Mouse (Mus musculus) MEL (cell line): Measurements from ENCODE around the gene Ercc6. TPM values are rescaled to one million over a fixed set of nuclear protein-coding genes. Genes with fewer than 3 reads are reported as not detected.

Source experiments
- DNase-seq: peaks from one replicate; pipeline ENCODE4 v3.0.0; 2011; ENCODE audit warnings: low read depth, low spot score
- H3K27ac ChIP-seq: 2 replicates; pipeline ENCODE4 v1.5.1; 2012; ENCODE audit warnings: low read depth, mild to moderate bottlenecking, control low read depth, low read length, moderate library complexity; ENCODE audit not compliant: control insufficient read depth
- H3K27me3 ChIP-seq, 2 experiments: fragments of 150-350 bp in 1 of 2; sonication (generic) in 1 of 2; 2 replicates each; pipeline ENCODE4 v1.6.1; 2012; ENCODE audit warnings: low read length in 2 of 2, mild to moderate bottlenecking in 2 of 2, improper control_type of control experiment in 1 of 2, moderate library complexity in 1 of 2; ENCODE audit not compliant: insufficient read depth in 2 of 2, control insufficient read depth in 1 of 2
- H3K36me3 ChIP-seq, 2 experiments: 2 replicates each; pipeline ENCODE4 v1.6.1; 2012 to 2014; ENCODE audit warnings: low read length in 2 of 2, improper control_type of control experiment in 1 of 2, inconsistent platforms in 1 of 2, mild to moderate bottlenecking in 1 of 2; ENCODE audit not compliant: insufficient read depth in 2 of 2, control insufficient read depth in 1 of 2
- H3K4me1 ChIP-seq, 2 experiments: fragments of 150-350 bp in 1 of 2; sonication (generic) in 1 of 2; 2 replicates each; pipeline ENCODE4 v1.6.1; 2012; ENCODE audit warnings: low read length in 2 of 2, improper control_type of control experiment in 1 of 2, mild to moderate bottlenecking in 1 of 2; ENCODE audit not compliant: insufficient read depth in 2 of 2, control insufficient read depth in 1 of 2
- H3K4me3 ChIP-seq, 2 experiments: fragments of 150-350 bp in 1 of 2; sonication (generic) in 1 of 2; 2 replicates each; pipeline ENCODE4 v1.5.1; 2012; ENCODE audit warnings: low read depth in 2 of 2, low read length in 2 of 2, mild to moderate bottlenecking in 2 of 2, moderate library complexity in 2 of 2, control low read depth in 1 of 2, improper control_type of control experiment in 1 of 2; ENCODE audit not compliant: control insufficient read depth in 1 of 2, insufficient read depth in 1 of 2
- H3K79me2 ChIP-seq: 2 replicates; pipeline ENCODE4 v1.6.1; 2012; ENCODE audit warnings: mild to moderate bottlenecking, low read length, moderate library complexity; ENCODE audit not compliant: control insufficient read depth, poor library complexity, insufficient read depth
- H3K9ac ChIP-seq: 2 replicates; pipeline ENCODE4 v1.6.1; 2012; ENCODE audit warnings: low read depth, mild to moderate bottlenecking, control low read depth, low read length, moderate library complexity; ENCODE audit not compliant: control insufficient read depth, poor library complexity, severe bottlenecking
- H3K9me3 ChIP-seq: fragments of 150-350 bp; sonication (generic); replicated peaks from 2 replicates; pipeline ENCODE4 v1.6.1; 2012; ENCODE audit warnings: mild to moderate bottlenecking, low read length, improper control_type of control experiment, moderate library complexity; ENCODE audit not compliant: insufficient read depth
- BHLHE40 ChIP-seq: IDR thresholded peaks from 2 replicates; pipeline ENCODE4 v1.6.1; 2012; ENCODE audit warnings: low read depth, mild to moderate bottlenecking, inconsistent platforms, low read length, improper control_type of control experiment, borderline replicate concordance
- CTCF ChIP-seq, 3 experiments: IDR thresholded peaks in 2 of 3; conservative IDR thresholded peaks in 1 of 3; 2 replicates each; pipeline ENCODE4 v1.5.1; 2011 to 2012; ENCODE audit warnings: low read length in 3 of 3, low read depth in 2 of 3, mild to moderate bottlenecking in 2 of 3, improper control_type of control experiment in 1 of 3, inconsistent platforms in 1 of 3, mixed read lengths in 1 of 3, moderate library complexity in 1 of 3; ENCODE audit not compliant: control insufficient read depth in 1 of 3, insufficient read depth in 1 of 3, poor library complexity in 1 of 3, severe bottlenecking in 1 of 3
- EP300 ChIP-seq, 2 experiments: IDR thresholded peaks; 2 replicates each; pipeline ENCODE4 v1.6.1; 2011; ENCODE audit warnings: improper control_type of control experiment in 2 of 2, low read length in 2 of 2, low read depth in 1 of 2, mild to moderate bottlenecking in 1 of 2
- ETS1 ChIP-seq: IDR thresholded peaks from 2 replicates; pipeline ENCODE4 v1.6.1; 2012; ENCODE audit warnings: low read depth, mild to moderate bottlenecking, inconsistent platforms, low read length, improper control_type of control experiment, moderate library complexity
- GABPA ChIP-seq: IDR thresholded peaks from 2 replicates; pipeline ENCODE4 v1.6.1; 2012; ENCODE audit warnings: low read depth, mild to moderate bottlenecking, inconsistent platforms, low read length, improper control_type of control experiment, moderate library complexity
- HCFC1 ChIP-seq: IDR thresholded peaks from 2 replicates; pipeline ENCODE4 v1.6.1; 2012; ENCODE audit warnings: low read depth, mild to moderate bottlenecking, inconsistent platforms, low read length, improper control_type of control experiment, moderate library complexity
- KAT2A ChIP-seq: conservative IDR thresholded peaks from 2 replicates; pipeline ENCODE4 v1.6.1; 2012; ENCODE audit warnings: low read depth, low read length, improper control_type of control experiment, inconsistent platforms
- MAX ChIP-seq: IDR thresholded peaks from 2 replicates; pipeline ENCODE4 v1.6.1; 2011; ENCODE audit warnings: low read length, improper control_type of control experiment
- MAZ ChIP-seq: IDR thresholded peaks from 2 replicates; pipeline ENCODE4 v1.6.1; 2012; ENCODE audit warnings: low read depth, mild to moderate bottlenecking, inconsistent platforms, low read length, improper control_type of control experiment
- MXI1 ChIP-seq: IDR thresholded peaks from 2 replicates; pipeline ENCODE4 v1.6.1; 2011; ENCODE audit warnings: mild to moderate bottlenecking, low read depth, low read length, improper control_type of control experiment
- POLR2A ChIP-seq, 2 experiments: IDR thresholded peaks; 2 replicates each; pipeline ENCODE4 v1.6.1; 2011 to 2012; ENCODE audit warnings: low read length in 2 of 2, mild to moderate bottlenecking in 2 of 2, control low read depth in 1 of 2, improper control_type of control experiment in 1 of 2, low read depth in 1 of 2, moderate library complexity in 1 of 2; ENCODE audit not compliant: control insufficient read depth in 1 of 2, insufficient read depth in 1 of 2, poor library complexity in 1 of 2
- POLR2AphosphoS5 ChIP-seq: IDR thresholded peaks from 2 replicates; pipeline ENCODE4 v1.6.1; 2012; ENCODE audit warnings: low read depth, borderline replicate concordance, mild to moderate bottlenecking, inconsistent platforms, low read length, moderate library complexity, mixed read lengths
- SMC3 ChIP-seq: IDR thresholded peaks from 2 replicates; pipeline ENCODE4 v1.6.1; 2011; ENCODE audit warnings: low read depth, low read length, improper control_type of control experiment
- UBTF ChIP-seq: IDR thresholded peaks from 2 replicates; pipeline ENCODE4 v1.6.1; 2012; ENCODE audit warnings: low read depth, mild to moderate bottlenecking, inconsistent platforms, low read length, improper control_type of control experiment, moderate library complexity, borderline replicate concordance; ENCODE audit not compliant: insufficient read depth
- USF2 ChIP-seq, 2 experiments: IDR thresholded peaks; 2 replicates each; pipeline ENCODE4 v1.6.1; 2011 to 2012; ENCODE audit warnings: improper control_type of control experiment in 2 of 2, low read length in 2 of 2, borderline replicate concordance in 1 of 2, inconsistent platforms in 1 of 2, low read depth in 1 of 2, mild to moderate bottlenecking in 1 of 2; ENCODE audit not compliant: insufficient read depth in 1 of 2
- ZMIZ1 ChIP-seq: IDR thresholded peaks from 2 replicates; pipeline ENCODE4 v1.6.1; 2012; ENCODE audit warnings: low read depth, mild to moderate bottlenecking, inconsistent platforms, low read length, improper control_type of control experiment, moderate library complexity
- ZNF384 ChIP-seq: IDR thresholded peaks from 2 replicates; pipeline ENCODE4 v1.6.1; 2012; ENCODE audit warnings: low read depth, mild to moderate bottlenecking, inconsistent platforms, low read length, improper control_type of control experiment
- polyA plus RNA-seq, 2 experiments: library from polyadenylated mRNA; stranded (reverse) in 1 of 2; unstranded in 1 of 2; fragments of >175 nt in 1 of 2; fragments of >200 nt in 1 of 2; gene quantifications; 2 replicates each; pipeline versions ENCODE4 v1.2.1 to v1.2.4; 2012; ENCODE audit warnings: low replicate concordance in 2 of 2, low read depth in 1 of 2; ENCODE audit not compliant: insufficient read length in 2 of 2, insufficient read depth in 1 of 2, missing spikeins in 1 of 2
- total RNA-seq: library from RNA; depleted of rRNA; stranded (reverse); fragments of 300-350 nt; gene quantifications from 2 replicates; pipeline ENCODE4 v1.2.3, GENCODE M21; 2012

Ercc6 gene
- total and polyA plus RNA-seq, 3 experiments, result 15.1 to 186 (median 15.4) TPM

- peak; percentile 35; the same call in 1 of the 2 replicates for TF ChIP-seq BHLHE40
- TF ChIP-seq ZMIZ1, result peak; percentile 41; the same call in 1 of the 2 replicates
- peak; percentile 67 for TF ChIP-seq MAZ
- no peak for TF ChIP-seq KAT2A
Measured at GRCm38 (mm10) chr14:32508105-32508835, 5.1 kb upstream of the Ercc6 start (continued).

DNA sequence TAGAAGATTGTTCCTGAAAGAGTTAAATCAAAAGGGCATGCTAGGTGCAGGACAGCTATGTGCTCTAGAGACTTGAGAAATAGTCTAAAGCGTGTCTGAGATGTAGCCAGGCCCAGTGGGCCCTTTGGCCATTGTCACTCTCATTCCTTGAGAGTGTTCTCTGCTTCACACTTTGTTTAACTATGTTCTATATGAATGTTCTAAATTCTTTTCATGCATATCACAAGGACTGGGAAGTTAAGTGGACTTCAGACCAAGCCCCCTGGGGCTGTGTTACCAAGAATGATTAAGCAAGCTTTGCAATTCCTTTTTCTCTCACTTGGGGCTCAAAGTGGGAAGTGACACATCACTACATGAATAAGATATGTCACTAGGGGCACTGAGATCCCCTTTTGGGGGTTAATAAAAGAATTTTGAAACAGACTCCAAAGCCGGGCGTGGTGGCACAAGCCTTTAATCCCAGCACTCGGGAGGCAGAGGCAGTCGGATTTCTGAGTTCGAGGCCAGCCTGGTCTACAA lies 3.8 kb upstream of the Ercc6 start:
- TF ChIP-seq SMC3, result no peak
- TF ChIP-seq MXI1, result no peak
- TF ChIP-seq POLR2AphosphoS5, result no peak
- TF ChIP-seq CTCF (IDR thresholded peaks at IDR 0.05 in 2 of 3, conservative IDR thresholded peaks at IDR 0.05 in 1 of 3; ENCODE audit: control insufficient read depth in 1 of 3, insufficient read depth in 1 of 3, low read depth in 2 of 3, low read length in 3 of 3, poor library complexity in 1 of 3, severe bottlenecking in 1 of 3), result peak in 2 of 3 experiments; percentile 16 to 18; a peak in 2 of 6 replicates
- peak; percentile 25; the same call in 1 of the 2 replicates for TF ChIP-seq ETS1
- TF ChIP-seq EP300 (IDR thresholded peaks at IDR 0.05; ENCODE audit: low read depth in 1 of 2, low read length in 2 of 2), result peak in 1 of 2 experiments; percentile 20; a peak in 1 of 4 replicates
- TF ChIP-seq ZMIZ1, result no peak
- TF ChIP-seq HCFC1, result no peak
- peaks cover 11% of the 10 kb centered on the region for H3K79me2 ChIP-seq
- peak overlapping the region; percentile 46 to 56; a peak in 3 of 4 replicates for H3K4me3 ChIP-seq
- peak overlapping the region; percentile 93 for H3K27ac ChIP-seq
- no peaks in the 10 kb centered on the region for H3K27me3 ChIP-seq
- peak; percentile 78 for DNase-seq
- H3K9ac ChIP-seq, result peak overlapping the region; percentile 64
- no peaks in the 10 kb centered on the region for H3K9me3 ChIP-seq
- H3K36me3 ChIP-seq, result peaks cover 0 to 28% of the 10 kb centered on the region in 2 experiments; a peak in 2 of 4 replicates
- peaks cover 12 to 40% of the 10 kb centered on the region in 2 experiments for H3K4me1 ChIP-seq

- peak overlapping the region; percentile 51 for H3K27ac ChIP-seq
Measured at GRCm38 (mm10) chr14:32512912-32513311, 409 bp upstream of the Ercc6 start.

More at GRCm38 (mm10) chr14:32512912-32513311, 409 bp upstream of the Ercc6 start:
- H3K27me3 ChIP-seq, result no peaks in the 10 kb centered on the region
- H3K36me3 ChIP-seq, result peaks cover 4 to 26% of the 10 kb centered on the region in 2 experiments; a peak in 3 of 4 replicates
- peak overlapping the region; percentile 39 to 79 for H3K4me3 ChIP-seq
- TF ChIP-seq GABPA (no peak), UBTF (no peak), USF2 (IDR thresholded peaks at IDR 0.05; ENCODE audit: borderline replicate concordance in 1 of 2, insufficient read depth in 1 of 2, low read depth in 1 of 2, low read length in 2 of 2) (no peak), SMC3 (no peak), POLR2A (IDR thresholded peaks at IDR 0.05; ENCODE audit: control insufficient read depth in 1 of 2, insufficient read depth in 1 of 2, low read depth in 1 of 2, low read length in 2 of 2, poor library complexity in 1 of 2) (no peak), POLR2AphosphoS5 (no peak), MAX (no peak), ZNF384 (0 out of 2 replicates have a peak, but pooled peaks have one; percentile 15)
- H3K4me1 ChIP-seq, result peaks cover 8 to 30% of the 10 kb centered on the region in 2 experiments
- no peaks in the 10 kb centered on the region for H3K9me3 ChIP-seq
- DNase-seq, result no peak
- H3K9ac ChIP-seq, result peak overlapping the region; percentile 74
- H3K79me2 ChIP-seq, result peaks cover 26% of the 10 kb centered on the region
